Mouse (Mus musculus) embryonic facial prominence, embryonic 11.5 days (tissue): Measurements from ENCODE around the gene Vmn1r215. TPM values are rescaled to one million over a fixed set of nuclear protein-coding genes. Genes with fewer than 3 reads are reported as not detected.
"Not testable (repeated sequence)": the region's sequence is repeated elsewhere in the genome, so short reads cannot be mapped to it uniquely, and the experiment has no call there.

Experiments
- ATAC-seq: fragments of 200-750 bp; cut with Nextera tagmentation; replicated peaks from 2 replicates; pipeline ENCODE4 v1.8.0; 2017; ENCODE audit warnings: low read depth; ENCODE audit not compliant: insufficient number of reproducible peaks, low FRiP score, low TSS enrichment
- DNase-seq: peaks from one replicate; pipeline ENCODE4 v3.0.0-alpha.2; 2015; ENCODE audit warnings: low spot score
- H3K27ac ChIP-seq: fragments of 300-500 bp; sonication (generic); replicated peaks from 2 replicates; pipeline ENCODE4 v1.5.1; 2014; ENCODE audit warnings: mild to moderate bottlenecking, low read depth, low read length, control low read depth
- H3K27me3 ChIP-seq: fragments of 300-500 bp; sonication (generic); 2 replicates; pipeline ENCODE4 v1.6.1; 2014; ENCODE audit warnings: mild to moderate bottlenecking, low read length, moderate library complexity, mixed read lengths; ENCODE audit not compliant: control insufficient read depth, insufficient read depth
- H3K36me3 ChIP-seq: fragments of 300-500 bp; sonication (generic); replicated peaks from 2 replicates; pipeline ENCODE4 v1.6.1; 2014; ENCODE audit warnings: low read depth, mild to moderate bottlenecking, low read length, moderate library complexity, mixed read lengths; ENCODE audit not compliant: control insufficient read depth, insufficient read depth
- H3K4me1 ChIP-seq: fragments of 300-500 bp; sonication (generic); 2 replicates; pipeline ENCODE4 v1.6.1; 2014; ENCODE audit warnings: low read length, mixed read lengths; ENCODE audit not compliant: control insufficient read depth, insufficient read depth
- H3K4me2 ChIP-seq: fragments of 300-500 bp; sonication (generic); 2 replicates; pipeline ENCODE4 v1.6.1; 2014; ENCODE audit warnings: low read depth, mild to moderate bottlenecking, control low read depth, low read length, moderate library complexity
- H3K4me3 ChIP-seq: fragments of 300-500 bp; sonication (generic); 2 replicates; pipeline ENCODE4 v1.5.1; 2014; ENCODE audit warnings: low read depth, low read length, control low read depth
- H3K9ac ChIP-seq: fragments of 300-500 bp; sonication (generic); replicated peaks from 2 replicates; pipeline ENCODE4 v1.6.1; 2014; ENCODE audit warnings: mild to moderate bottlenecking, control low read depth, low read length
- H3K9me3 ChIP-seq: fragments of 300-500 bp; sonication (generic); replicated peaks from 2 replicates; pipeline ENCODE4 v1.6.1; 2016; ENCODE audit warnings: mild to moderate bottlenecking, low read length, inconsistent platforms, mixed read lengths; ENCODE audit not compliant: control insufficient read depth
- WGBS: fragments of 180-500 bp; shearing (Covaris S2); extraction: QIAGEN DNeasy Blood & Tissue Kit; methylation state at CpG from one replicate; pipeline ENCODE4 v1.1.7; 2014; 5-methylcytosine and 5-hydroxymethylcytosine counted together
- polyA plus RNA-seq: library from polyadenylated mRNA; unstranded; fragments of >200 nt; fragmentation: Nextera tagmentation; extraction: Ambion mirVana; gene quantifications from 2 replicates; pipeline ENCODE4 v1.2.1, GENCODE M21; 2014

Vmn1r215 gene
- polyA plus RNA-seq, result not detected in 2 replicates

- WGBS, result 78% methylated on average over 1 of the region's 1 CpGs
- no peak within 1 kb of the TSS for H3K9ac ChIP-seq
- no peak within 1 kb of the TSS for H3K27ac ChIP-seq
Observed at GRCm38 (mm10) chr13:23067725-23068124, at the start of gene Vmn1r215. Vmn1r215 (plus strand) TSS chr13:23068025.

DNA sequence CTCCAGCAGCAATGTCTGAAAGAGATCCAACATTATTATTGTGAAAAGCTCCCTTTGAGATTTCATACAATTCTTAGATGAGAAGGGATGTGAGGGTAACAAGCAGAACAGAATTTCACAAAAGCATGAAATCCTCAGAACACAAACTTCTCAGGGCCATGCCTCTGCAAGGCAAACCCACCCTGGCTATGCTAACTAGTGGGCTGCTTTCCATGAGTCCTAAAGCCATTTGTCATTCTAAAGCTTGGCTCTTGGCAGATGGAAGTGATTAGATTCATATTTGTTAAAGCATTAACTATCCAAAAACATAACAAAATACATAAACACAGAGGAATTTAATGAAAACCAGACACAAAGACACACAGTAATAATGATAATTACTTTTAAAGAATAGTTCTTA lies 49.7 kb upstream of the Vmn1r215 start:
- H3K4me3 ChIP-seq, result no peak overlapping the region
- no peak overlapping the region for H3K9ac ChIP-seq

More at GRCm38 (mm10) chr13:23067725-23068124, at the start of gene Vmn1r215:
- H3K27me3 ChIP-seq, result no peaks in the 10 kb centered on the region
- DNase-seq, result no peak
- no peaks in the 10 kb centered on the region for H3K9me3 ChIP-seq
- H3K4me3 ChIP-seq, result no peak within 1 kb of the TSS
- no peak within 1 kb of the TSS for H3K4me2 ChIP-seq
- H3K36me3 ChIP-seq, result no peaks in the 10 kb centered on the region
- no peaks in the 10 kb centered on the region for H3K4me1 ChIP-seq
- no peak for ATAC-seq

GRCm38 (mm10) chr13:23024812-23025211 lies 43.0 kb upstream of the Vmn1r215 start:
- Histone ChIP-seq H3K9me3 (no peaks in the 10 kb centered on the region), H3K27me3 (no peaks in the 10 kb centered on the region), H3K4me3 (no peak overlapping the region), H3K4me2 (no peak overlapping the region), H3K27ac (no peak overlapping the region), H3K4me1 (no peaks in the 10 kb centered on the region), H3K9ac (no peak overlapping the region), H3K36me3 (no peaks in the 10 kb centered on the region)
- DNase-seq (no peak), ATAC-seq (no peak)

More for the DNA sequence above, 49.7 kb upstream of the Vmn1r215 start:
- H3K27me3 ChIP-seq, result no peaks in the 10 kb centered on the region
- no peaks in the 10 kb centered on the region for H3K4me1 ChIP-seq
- H3K4me2 ChIP-seq, result no peak overlapping the region
- no peak overlapping the region for H3K27ac ChIP-seq
- H3K36me3 ChIP-seq, result no peaks in the 10 kb centered on the region
- H3K9me3 ChIP-seq, result no peaks in the 10 kb centered on the region
- DNase-seq (peak; percentile 12), ATAC-seq (no peak)

DNA sequence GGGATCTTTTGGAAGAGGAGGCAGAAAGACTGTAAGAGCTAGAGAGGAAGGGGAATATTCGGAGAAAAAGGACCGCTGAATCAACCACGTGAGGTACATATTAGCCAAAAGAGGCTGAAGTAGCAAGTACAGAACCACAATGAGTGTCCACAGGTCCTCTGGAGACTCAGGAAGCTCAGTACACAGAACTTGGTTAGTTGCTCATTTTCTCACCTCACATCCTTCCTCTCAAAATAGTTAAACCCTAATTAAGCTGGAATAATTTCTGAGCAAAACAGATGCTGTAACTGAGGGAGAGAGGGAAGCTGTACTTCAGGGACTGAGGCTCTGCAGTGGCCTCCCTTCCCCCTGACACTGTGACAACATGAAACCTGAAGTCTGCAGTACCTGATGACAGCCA lies 37.7 kb upstream of the Vmn1r215 start, which contains the start of gene Vmn1r214:
Gene Vmn1r214, plus strand, starts transcription at position 301 of the 400 bp plus-strand sequence.
- Histone ChIP-seq H3K9me3 (no peaks in the 10 kb centered on the region), H3K4me3 (no peak within 1 kb of the TSS), H3K27ac (no peak within 1 kb of the TSS), H3K4me1 (no peaks in the 10 kb centered on the region), H3K4me2 (no peak within 1 kb of the TSS), H3K9ac (no peak within 1 kb of the TSS), H3K27me3 (no peaks in the 10 kb centered on the region), H3K36me3 (no peaks in the 10 kb centered on the region)
- no peak for DNase-seq
- ATAC-seq, result no peak
- WGBS, result 88% methylated on average over 3 of the region's 3 CpGs

DNA sequence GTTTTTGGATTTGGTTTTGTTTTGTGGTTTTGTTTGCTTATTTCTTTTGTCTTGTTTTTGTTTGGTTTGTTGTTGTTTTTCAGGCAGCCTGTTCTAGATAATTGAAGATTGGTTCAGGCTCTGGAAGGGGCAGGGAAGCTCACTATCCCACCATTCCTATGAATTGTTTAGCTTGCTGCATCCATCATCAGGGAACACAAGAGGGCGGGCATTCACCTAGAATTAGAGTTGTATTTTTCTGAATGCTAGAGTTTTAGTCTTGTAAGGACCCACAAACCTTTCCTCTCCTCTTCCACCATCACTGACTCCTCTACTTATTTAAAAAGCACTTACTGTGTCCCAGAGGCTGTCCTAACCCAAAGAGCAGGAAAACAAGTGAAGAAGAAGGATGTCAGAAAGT lies 10.0 kb upstream of the Vmn1r215 start:
- ATAC-seq, result no peak
- Histone ChIP-seq H3K9ac (no peak overlapping the region), H3K4me2 (no peak overlapping the region), H3K4me1 (no peaks in the 10 kb centered on the region), H3K27me3 (no peaks in the 10 kb centered on the region), H3K9me3 (no peaks in the 10 kb centered on the region), H3K27ac (no peak overlapping the region), H3K36me3 (no peaks in the 10 kb centered on the region), H3K4me3 (no peak overlapping the region)
- DNase-seq, result no peak
- 35% methylated on average over 1 of the region's 1 CpGs for WGBS

DNA sequence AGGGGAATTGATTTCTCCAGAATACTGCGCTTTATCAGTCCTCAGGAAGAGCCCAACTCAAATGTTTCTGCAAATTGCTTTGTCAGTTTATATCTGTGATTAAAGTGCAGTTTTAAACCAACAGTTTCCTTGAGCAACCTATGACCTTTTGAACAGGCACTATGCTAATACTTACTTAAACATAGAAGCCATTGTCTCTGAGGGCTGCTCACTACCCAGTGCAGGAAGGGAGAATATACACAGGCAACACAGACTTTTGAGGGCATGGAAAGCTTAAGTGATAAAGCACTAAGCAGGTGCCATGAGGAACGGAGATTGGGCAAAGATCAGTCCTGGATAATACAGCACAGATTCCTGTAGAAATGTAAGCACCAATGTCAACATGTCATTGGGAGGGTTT lies 1.5 kb downstream of the Vmn1r215 start:
- no peaks in the 10 kb centered on the region for H3K9me3 ChIP-seq
- no peak overlapping the region for H3K4me3 ChIP-seq
- H3K4me2 ChIP-seq, result no peak overlapping the region
- H3K4me1 ChIP-seq, result no peaks in the 10 kb centered on the region
- no peaks in the 10 kb centered on the region for H3K36me3 ChIP-seq
- H3K27ac ChIP-seq, result no peak overlapping the region
- ATAC-seq (no peak), DNase-seq (no peak)
- no peak overlapping the region for H3K9ac ChIP-seq
- H3K27me3 ChIP-seq, result no peaks in the 10 kb centered on the region
- WGBS, result 84% methylated on average over 2 of the region's 2 CpGs

DNA sequence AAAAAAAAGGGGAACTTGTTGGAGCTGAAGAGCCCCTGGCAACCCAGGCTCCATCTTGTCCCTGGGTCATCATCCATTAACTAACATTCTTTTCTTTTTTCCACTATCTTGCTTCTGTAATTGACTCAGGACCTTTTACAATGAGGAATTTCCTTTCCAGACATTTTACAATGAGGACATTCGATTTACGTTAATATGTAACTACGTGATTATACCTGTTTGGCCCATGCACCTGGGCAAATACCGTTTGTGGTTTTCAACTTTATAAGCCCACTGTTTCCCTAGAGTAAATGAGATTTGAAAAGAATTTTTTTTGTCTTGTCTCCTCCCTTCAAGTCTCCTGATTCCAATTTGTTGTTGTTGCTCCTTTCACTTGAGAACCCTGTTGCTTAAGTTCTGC lies 26.6 kb downstream of the Vmn1r215 start:
- no peaks in the 10 kb centered on the region for H3K4me1 ChIP-seq
- no peaks in the 10 kb centered on the region for H3K9me3 ChIP-seq
- no peak for ATAC-seq
- H3K27ac ChIP-seq, result no peak overlapping the region
- H3K4me3 ChIP-seq, result no peak overlapping the region
- 90% methylated on average over 4 of the region's 4 CpGs for WGBS
- H3K9ac ChIP-seq, result no peak overlapping the region
- H3K4me2 ChIP-seq, result no peak overlapping the region
- no peaks in the 10 kb centered on the region for H3K36me3 ChIP-seq
- DNase-seq, result no peak
- no peaks in the 10 kb centered on the region for H3K27me3 ChIP-seq

DNA sequence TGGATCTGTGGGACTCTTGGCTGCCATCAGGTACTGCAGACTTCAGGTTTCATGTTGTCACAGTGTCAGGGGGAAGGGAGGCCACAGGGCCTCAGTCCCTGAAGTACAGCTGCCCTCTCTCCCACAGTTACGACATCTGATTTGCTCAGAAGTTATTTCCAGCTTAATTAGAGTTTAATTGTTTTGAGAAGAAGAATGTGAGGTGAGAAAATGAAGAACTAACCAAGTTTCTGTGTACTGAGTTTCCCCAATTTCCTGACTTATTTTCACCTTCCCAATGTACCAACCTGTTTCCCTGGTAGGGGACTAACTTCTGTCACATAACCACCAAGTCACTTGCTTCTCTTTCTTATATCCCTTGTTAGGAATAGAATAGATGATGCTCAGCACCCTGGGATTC lies 50.3 kb downstream of the Vmn1r215 start, which contains the start of gene Vmn1r217:
Gene Vmn1r217, minus strand, starts transcription at position 101 of the 400 bp plus-strand sequence.
- not testable (repeated sequence) for H3K4me1 ChIP-seq, H3K36me3 ChIP-seq, H3K9ac ChIP-seq, H3K27ac ChIP-seq, H3K9me3 ChIP-seq, H3K27me3 ChIP-seq, H3K4me3 ChIP-seq, DNase-seq, H3K4me2 ChIP-seq, ATAC-seq
- WGBS, result 67% methylated on average over 1 of the region's 1 CpGs
